Mouse (Mus musculus) megakaryocyte, embryonic 14.5 days (primary cell): Measurements from ENCODE around the gene Pard3. TPM values are rescaled to one million over a fixed set of nuclear protein-coding genes. Genes with fewer than 3 reads are reported as not detected.
A peak's percentile ranks its signal among the peaks of the same experiment; 100 is the strongest.

ENCODE experiments used
- H3K27me3 ChIP-seq: replicated peaks from 2 replicates; pipeline ENCODE3; 2012; ENCODE audit warnings: inconsistent platforms
- H3K36me3 ChIP-seq: replicated peaks from 2 replicates; pipeline ENCODE3; 2012; ENCODE audit warnings: low read length, inconsistent platforms, mixed read lengths
- H3K4me1 ChIP-seq: 2 replicates; pipeline ENCODE4 v1.6.1; 2012; ENCODE audit warnings: inconsistent platforms
- H3K4me3 ChIP-seq: replicated peaks from 2 replicates; pipeline ENCODE3; 2012; ENCODE audit warnings: moderate library complexity, mild to moderate bottlenecking, inconsistent platforms
- H3K9me3 ChIP-seq: 2 replicates; pipeline ENCODE4 v1.6.1; 2012; ENCODE audit warnings: inconsistent platforms
- FLI1 ChIP-seq: IDR thresholded peaks from 2 replicates; pipeline ENCODE4 v1.6.1; 2012; ENCODE audit warnings: low read length, inconsistent platforms, mixed read lengths
- GATA1 ChIP-seq: IDR thresholded peaks from 3 replicates; pipeline ENCODE4 v1.6.1; 2012; ENCODE audit warnings: mixed read lengths, low read length, inconsistent platforms, borderline replicate concordance
- polyA plus RNA-seq: library from polyadenylated mRNA; stranded (reverse); fragments of >175 nt; gene quantifications from 2 replicates; pipeline ENCODE4 v1.2.3, GENCODE M21; 2012; ENCODE audit warnings: low replicate concordance; ENCODE audit not compliant: insufficient read depth

The Pard3 gene
- polyA plus RNA-seq, 1 experiment: not detected

- H3K4me3 ChIP-seq: peak overlapping the region; percentile 85
- H3K36me3 ChIP-seq: no peaks in the 10 kb centered on the region
- H3K27me3 ChIP-seq: no peaks in the 10 kb centered on the region
- H3K9me3 ChIP-seq: no peaks in the 10 kb centered on the region
- H3K4me1 ChIP-seq: peaks cover 71% of the 10 kb centered on the region
- TF ChIP-seq FLI1 (no peak), GATA1 (no peak)
Measured at GRCm38 (mm10) chr8:127498997-127499719, 435.5 kb downstream of the Pard3 start.

- TF ChIP-seq GATA1 (no peak), FLI1 (no peak)
- no peaks in the 10 kb centered on the region for H3K9me3 ChIP-seq
- H3K36me3 ChIP-seq: no peaks in the 10 kb centered on the region
- H3K4me3 ChIP-seq: peak overlapping the region; percentile 85
- peaks cover 71% of the 10 kb centered on the region for H3K4me1 ChIP-seq
- no peaks in the 10 kb centered on the region for H3K27me3 ChIP-seq
Measured at GRCm38 (mm10) chr8:127499720-127500114, 436.0 kb downstream of the Pard3 start.

DNA sequence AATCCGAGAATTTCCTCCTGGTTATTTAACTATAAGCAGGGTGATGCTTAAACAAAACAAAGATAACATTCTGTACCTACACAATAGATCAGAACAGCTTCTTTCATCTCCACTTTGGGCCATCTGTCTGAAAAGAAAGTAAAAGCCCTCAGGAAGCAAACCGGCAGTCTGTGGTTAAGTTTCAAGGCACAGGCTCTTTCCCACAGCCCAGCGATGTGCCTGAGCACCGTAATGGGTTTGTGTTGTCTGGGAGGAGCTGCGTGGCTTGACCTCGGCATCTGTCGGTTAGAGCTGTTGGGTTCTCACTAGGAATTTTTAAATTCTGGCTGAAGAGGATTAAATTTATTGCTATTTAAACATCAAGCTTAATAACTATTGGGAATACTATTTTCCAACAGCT, 436.5 kb downstream of the Pard3 start:
- no peaks in the 10 kb centered on the region for H3K9me3 ChIP-seq
- H3K4me3 ChIP-seq: peak overlapping the region; percentile 85
- H3K27me3 ChIP-seq: no peaks in the 10 kb centered on the region
- no peaks in the 10 kb centered on the region for H3K36me3 ChIP-seq
- peaks cover 71% of the 10 kb centered on the region for H3K4me1 ChIP-seq
- TF ChIP-seq FLI1: no peak
- TF ChIP-seq GATA1: no peak

GRCm38 (mm10) chr8:127501756-127502155, 438.1 kb downstream of the Pard3 start:
- no peaks in the 10 kb centered on the region for H3K9me3 ChIP-seq
- TF ChIP-seq FLI1: no peak
- no peaks in the 10 kb centered on the region for H3K36me3 ChIP-seq
- no peak overlapping the region for H3K4me3 ChIP-seq
- H3K27me3 ChIP-seq: no peaks in the 10 kb centered on the region
- peaks cover 82% of the 10 kb centered on the region for H3K4me1 ChIP-seq

DNA sequence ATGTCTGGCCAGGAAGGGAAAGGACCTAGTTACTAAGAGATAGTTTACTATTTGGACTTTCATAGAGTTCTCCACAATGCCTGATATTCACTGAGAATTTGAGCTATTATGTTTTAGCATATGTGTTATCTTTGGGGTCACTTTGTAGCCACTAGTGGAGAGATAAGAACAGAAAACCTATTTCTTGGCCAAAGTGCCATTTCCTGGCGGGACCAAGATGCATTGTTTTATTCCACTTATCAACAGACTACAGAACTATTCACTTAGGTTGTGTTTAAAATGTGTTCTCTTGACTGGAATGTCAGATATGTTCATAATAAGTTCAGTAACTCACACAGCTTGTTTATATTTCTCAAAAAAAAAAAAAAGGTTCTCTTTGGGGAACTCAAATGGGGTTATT, 441.6 kb downstream of the Pard3 start:
- TF ChIP-seq GATA1 (no peak), FLI1 (no peak)
- Histone ChIP-seq H3K9me3 (no peaks in the 10 kb centered on the region), H3K27me3 (no peaks in the 10 kb centered on the region), H3K4me1 (peaks cover 83% of the 10 kb centered on the region), H3K36me3 (no peaks in the 10 kb centered on the region), H3K4me3 (no peak overlapping the region)

DNA sequence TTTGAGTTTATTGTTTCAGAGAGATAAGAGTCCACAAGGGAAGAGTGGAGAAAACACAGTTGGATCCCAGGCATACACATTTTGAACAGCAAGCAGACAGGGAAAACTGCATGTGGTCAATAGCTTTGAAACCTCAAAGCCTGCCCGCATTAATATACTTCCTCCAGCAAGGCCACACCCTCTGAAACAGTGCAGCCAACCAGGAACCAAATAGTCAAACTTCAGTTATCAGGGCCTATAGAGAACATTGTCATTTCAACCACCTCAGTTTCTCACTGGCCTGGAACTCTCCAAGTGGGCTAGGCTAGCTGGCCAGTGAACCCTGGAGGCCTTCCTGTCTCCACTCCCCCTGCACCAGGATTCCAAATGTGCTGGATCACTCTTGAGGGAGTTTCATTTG, 442.6 kb downstream of the Pard3 start:
- Histone ChIP-seq H3K9me3 (no peaks in the 10 kb centered on the region), H3K36me3 (no peaks in the 10 kb centered on the region), H3K4me1 (peaks cover 83% of the 10 kb centered on the region), H3K4me3 (no peak overlapping the region), H3K27me3 (no peaks in the 10 kb centered on the region)
- TF ChIP-seq FLI1: no peak
- TF ChIP-seq GATA1: no peak

DNA sequence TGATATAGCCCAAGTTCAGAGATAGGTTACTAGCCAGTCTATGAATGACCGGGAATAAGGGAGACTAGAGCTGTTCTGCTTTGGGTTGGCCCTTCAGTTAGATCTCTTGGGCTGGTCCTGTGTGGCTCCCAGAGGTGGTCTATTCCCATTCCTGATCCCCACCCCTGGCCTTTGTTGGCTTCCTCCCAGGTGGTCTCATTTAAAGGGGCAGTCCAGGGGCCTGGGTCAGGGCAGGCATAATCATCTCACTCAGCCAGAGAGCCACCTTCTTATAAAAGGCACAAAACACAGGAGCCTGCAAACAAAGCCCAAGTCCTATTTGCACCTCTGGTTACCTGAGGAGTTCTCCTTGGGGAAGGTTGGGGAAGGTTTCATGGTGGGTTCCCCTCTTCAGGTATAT, 447.6 kb downstream of the Pard3 start:
- Histone ChIP-seq H3K9me3 (no peaks in the 10 kb centered on the region), H3K36me3 (no peaks in the 10 kb centered on the region), H3K4me3 (no peak overlapping the region), H3K27me3 (no peaks in the 10 kb centered on the region), H3K4me1 (peaks cover 83% of the 10 kb centered on the region)
- no peak for TF ChIP-seq FLI1
- TF ChIP-seq GATA1: no peak

GRCm38 (mm10) chr8:127512001-127512573, 448.4 kb downstream of the Pard3 start:
- TF ChIP-seq GATA1 (no peak), FLI1 (no peak)
- no peaks in the 10 kb centered on the region for H3K36me3 ChIP-seq

GRCm38 (mm10) chr8:127512580-127512979, 448.9 kb downstream of the Pard3 start:
- no peaks in the 10 kb centered on the region for H3K36me3 ChIP-seq
- no peak overlapping the region for H3K4me3 ChIP-seq
- no peak for TF ChIP-seq GATA1
- no peak for TF ChIP-seq FLI1
- peaks cover 87% of the 10 kb centered on the region for H3K4me1 ChIP-seq
- H3K9me3 ChIP-seq: no peaks in the 10 kb centered on the region
- H3K27me3 ChIP-seq: no peaks in the 10 kb centered on the region

More at GRCm38 (mm10) chr8:127512001-127512573, 448.4 kb downstream of the Pard3 start:
- Histone ChIP-seq H3K4me3 (no peak overlapping the region), H3K27me3 (no peaks in the 10 kb centered on the region), H3K4me1 (peaks cover 82% of the 10 kb centered on the region), H3K9me3 (no peaks in the 10 kb centered on the region)
